Mouse (Mus musculus) A20 (cell line): ENCODE measurements around the gene Prune1.

ENCODE experiments used
- DNase-seq: peaks from one replicate; pipeline ENCODE4 v3.0.0-alpha.2; 2011; ENCODE audit warnings: low read depth, low spot score

Gene Prune1

GRCm38 (mm10) chr3:95239022-95239421 lies 42.9 kb downstream of the Prune1 start:
- DNase-seq, result peak; percentile 33

GRCm38 (mm10) chr3:95237541-95238099 lies 44.3 kb downstream of the Prune1 start:
- DNase-seq, result no peak

- no peak for DNase-seq
Measured at GRCm38 (mm10) chr3:95235386-95236301, 46.2 kb downstream of the Prune1 start.

- no peak for DNase-seq
Measured at GRCm38 (mm10) chr3:95233303-95233980, 48.4 kb downstream of the Prune1 start.

DNA sequence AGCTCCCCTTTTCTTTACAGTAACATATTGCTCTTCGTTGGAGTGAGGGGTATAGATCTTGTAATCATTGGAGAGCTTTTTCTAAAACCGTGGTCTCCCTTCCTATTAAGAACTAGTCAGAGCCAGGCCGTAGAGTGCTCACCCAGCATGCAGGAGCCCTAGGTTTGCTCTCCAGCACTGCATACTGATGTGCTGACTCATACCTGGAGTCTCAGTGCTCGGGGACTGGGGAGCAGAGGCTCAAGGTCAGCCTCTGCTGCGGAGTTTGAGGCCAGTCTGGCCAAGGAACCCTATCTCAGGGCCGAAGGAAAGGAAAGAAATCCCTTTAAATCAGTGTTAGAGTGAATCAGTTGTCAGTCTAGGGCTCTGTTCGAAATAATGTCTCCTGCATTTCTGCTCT lies 49.1 kb downstream of the Prune1 start:
- no peak for DNase-seq

- peak; percentile 53 for DNase-seq
Measured at GRCm38 (mm10) chr3:95231298-95232221, 50.3 kb downstream of the Prune1 start, which contains the start of gene Mllt11. Mllt11 (minus strand) TSS chr3:95232171.

- DNase-seq, result peak; percentile 56
Measured at GRCm38 (mm10) chr3:95230495-95231297, 51.2 kb downstream of the Prune1 start.

GRCm38 (mm10) chr3:95229781-95230494 lies 51.9 kb downstream of the Prune1 start:
- peak; percentile 77 for DNase-seq

- peak; percentile 74 for DNase-seq
Measured at GRCm38 (mm10) chr3:95228894-95229780, 52.7 kb downstream of the Prune1 start.

DNA sequence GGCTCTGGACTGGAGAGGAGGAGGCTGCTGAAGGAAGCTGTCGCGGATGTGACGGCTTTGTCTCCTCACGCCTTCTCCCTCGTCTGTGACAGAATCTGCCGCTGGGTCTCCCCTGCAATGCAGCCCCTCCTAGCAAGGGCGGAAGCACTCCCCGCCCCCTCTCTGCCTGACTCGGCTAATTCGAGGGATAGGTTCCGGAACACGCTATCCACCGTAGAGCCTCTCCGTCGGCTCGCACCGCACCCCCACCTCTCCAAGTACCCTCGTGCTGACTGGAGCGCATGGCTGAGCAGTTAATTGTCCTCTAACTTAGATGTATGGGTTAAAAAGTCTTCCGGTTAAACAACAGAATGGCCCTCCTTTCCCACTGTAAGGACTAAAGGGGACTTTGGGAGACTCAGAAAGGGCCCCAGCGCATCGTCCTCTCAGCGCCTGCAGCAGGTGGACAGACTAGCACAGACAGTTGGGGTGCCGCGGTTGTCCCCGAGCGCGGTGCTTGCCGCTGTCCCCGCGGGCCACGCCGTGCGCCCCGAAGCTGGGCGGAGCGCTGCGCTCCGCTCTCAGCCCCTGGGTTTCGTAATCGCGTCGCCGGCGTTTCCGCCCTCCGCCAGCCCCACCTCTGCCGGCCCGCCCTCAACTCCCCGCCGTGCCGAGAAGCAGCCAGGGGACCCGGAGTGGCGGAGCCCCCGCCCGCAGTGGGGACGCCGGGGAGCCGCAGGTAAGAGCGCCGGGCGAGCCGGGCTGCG lies 53.6 kb downstream of the Prune1 start, which contains the start of gene Cdc42se1:
Gene Cdc42se1 (plus strand): TSS at position 585 of the 746 bp plus-strand sequence.
- peak; percentile 94 for DNase-seq

DNA sequence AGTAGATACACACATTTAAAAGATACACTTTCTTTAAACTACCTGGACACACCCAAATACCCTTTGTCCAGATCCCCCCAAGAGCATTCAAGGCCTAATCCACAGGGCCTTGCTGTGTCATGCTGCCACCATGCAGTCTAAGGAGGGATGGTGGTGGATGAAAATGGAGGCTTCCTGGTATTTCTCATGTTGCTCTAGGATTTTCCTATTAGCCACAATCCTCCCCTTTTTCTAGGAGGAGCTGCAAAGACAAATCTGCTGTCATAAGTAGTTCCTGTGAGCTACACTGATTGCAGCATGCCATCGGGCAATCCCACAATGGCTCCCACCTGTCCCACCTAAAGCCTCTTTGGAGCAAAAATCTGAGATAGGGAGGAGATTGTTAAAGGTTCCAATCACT lies 54.7 kb downstream of the Prune1 start:
- peak; percentile 46 for DNase-seq

DNA sequence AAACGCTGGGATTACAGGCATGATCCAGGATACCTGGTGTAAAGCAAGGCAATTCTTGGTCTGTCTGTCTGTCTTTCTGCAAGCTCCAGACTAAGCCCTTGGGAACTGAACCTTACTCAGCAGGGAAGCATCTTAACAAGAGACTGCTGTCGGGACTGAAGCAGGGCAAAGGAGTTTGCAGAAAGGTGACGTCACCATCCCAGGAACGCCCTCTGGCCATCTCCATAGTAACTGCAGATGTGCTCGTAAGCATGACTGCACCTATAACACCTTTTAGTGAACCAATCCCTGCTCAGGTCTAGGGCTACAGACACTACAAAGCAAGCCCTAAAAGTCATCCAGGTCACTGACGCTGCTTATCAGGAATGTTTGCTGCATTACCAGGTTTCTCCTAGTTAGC lies 57.6 kb downstream of the Prune1 start:
- DNase-seq, result no peak

DNA sequence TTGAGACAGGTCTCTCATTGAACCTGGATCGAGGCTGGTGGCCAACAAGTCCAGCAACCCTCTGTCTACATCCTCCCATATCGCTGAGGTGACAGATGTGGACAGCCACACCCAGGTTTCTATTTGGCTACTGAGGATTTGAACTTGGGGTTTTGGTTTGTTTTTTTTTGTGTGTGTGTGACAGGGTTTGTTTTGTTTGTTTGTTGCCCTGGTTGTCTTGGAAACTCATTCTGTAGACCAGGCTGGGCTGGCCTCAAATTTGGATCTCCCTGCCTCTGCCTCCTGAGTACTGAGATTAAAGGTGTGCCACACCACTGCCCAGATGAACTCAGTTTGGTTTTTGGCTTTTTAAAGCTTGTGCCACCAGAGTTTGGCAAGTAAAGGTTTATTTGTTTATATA lies 58.8 kb downstream of the Prune1 start:
- no peak for DNase-seq

DNA sequence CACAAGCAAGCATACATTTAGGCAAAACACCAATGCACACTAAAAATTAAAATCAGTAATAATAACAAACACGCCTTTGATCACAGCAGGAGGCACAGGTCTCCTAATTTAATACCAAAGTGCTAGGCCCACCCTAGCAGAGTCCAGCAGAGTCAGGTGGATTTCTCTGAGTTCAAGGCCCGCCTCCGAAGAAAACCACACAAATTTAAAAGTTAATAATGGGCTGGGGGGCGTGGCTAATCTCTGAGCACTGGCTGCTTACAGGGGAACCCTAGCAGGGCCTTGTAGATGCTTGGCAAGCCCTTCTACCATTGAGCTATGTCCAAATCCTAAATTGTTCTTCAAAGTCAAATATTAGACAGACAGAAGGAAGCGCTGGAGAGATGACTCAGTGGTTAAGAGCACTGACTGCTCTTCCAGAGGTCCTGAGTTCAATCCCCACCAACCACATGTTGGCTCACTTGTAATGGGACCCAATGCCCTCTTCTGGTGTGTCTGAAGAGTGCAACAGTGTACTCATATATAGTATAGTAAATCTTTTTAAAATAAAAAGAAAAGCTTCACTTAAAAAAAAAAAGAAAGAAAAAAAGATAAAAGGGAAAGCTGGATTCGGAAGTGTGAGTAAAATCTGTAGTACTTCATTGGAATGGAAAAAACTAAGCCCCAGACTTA lies 63.3 kb downstream of the Prune1 start:
- DNase-seq, result peak; percentile 94

- DNase-seq, result peak; percentile 99
Measured at GRCm38 (mm10) chr3:95217255-95218134, 64.4 kb downstream of the Prune1 start, which contains the start of gene Gabpb2. Gabpb2 (minus strand) TSS chr3:95217916.

DNA sequence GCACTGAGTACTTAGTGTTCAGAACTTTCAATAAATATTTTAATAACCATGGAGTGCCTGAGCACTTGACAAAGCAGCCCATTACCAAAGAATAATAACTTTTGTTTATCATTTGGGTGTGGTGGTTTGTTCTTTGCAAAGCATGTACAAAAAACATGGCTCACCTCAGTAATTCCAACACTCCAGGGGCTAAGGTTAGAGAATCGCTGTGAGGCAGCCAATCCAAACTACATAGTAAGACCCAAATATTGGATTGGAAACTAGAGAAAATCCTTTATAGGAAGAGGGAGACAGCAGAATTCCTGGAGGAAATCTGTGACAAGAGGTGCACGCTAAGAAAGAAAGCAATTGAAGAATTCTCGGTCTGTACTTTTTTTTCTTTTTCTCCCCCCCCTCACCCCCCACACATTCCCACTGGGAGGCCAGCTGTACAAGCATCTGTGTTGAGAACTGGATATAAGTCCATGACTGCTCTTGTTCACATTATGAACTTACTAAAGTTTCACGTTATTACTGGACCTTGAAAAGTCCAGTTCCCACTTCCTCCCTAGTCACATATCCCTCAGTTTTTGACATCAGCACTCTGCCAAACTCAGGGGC lies 65.1 kb downstream of the Prune1 start:
- DNase-seq, result no peak
